Mouse (Mus musculus) hindbrain, embryonic 15.5 days (tissue): ENCODE measurements at regions not wholly inside any gene's neighbourhood (a gene's known extent, or its start where the extent isn't known, plus 50 kb on each side); places are given as distances from the start of the nearest gene placed in this dataset.

Source experiments
- ATAC-seq: fragments of 200-750 bp; cut with Nextera tagmentation; 2 replicates; pipeline ENCODE4 v1.8.0; 2017; ENCODE audit warnings: low read depth, moderate number of reproducible peaks, moderate TSS enrichment; ENCODE audit not compliant: low FRiP score
- H3K27ac ChIP-seq: fragments of 300-500 bp; sonication (generic); replicated peaks from 2 replicates; pipeline ENCODE4 v1.5.1; 2015; ENCODE audit warnings: mild to moderate bottlenecking, inconsistent platforms
- H3K27me3 ChIP-seq: fragments of 300-500 bp; sonication (generic); 2 replicates; pipeline ENCODE4 v1.6.1; 2015; ENCODE audit warnings: control low read depth, inconsistent platforms
- H3K36me3 ChIP-seq: fragments of 300-500 bp; sonication (generic); 2 replicates; pipeline ENCODE4 v1.6.1; 2015; ENCODE audit warnings: control low read depth, inconsistent platforms
- H3K4me1 ChIP-seq: fragments of 300-500 bp; sonication (generic); replicated peaks from 2 replicates; pipeline ENCODE4 v1.6.1; 2015; ENCODE audit warnings: control low read depth, inconsistent platforms
- H3K4me2 ChIP-seq: fragments of 300-500 bp; sonication (generic); 2 replicates; pipeline ENCODE4 v1.6.1; 2015; ENCODE audit warnings: moderate library complexity, mild to moderate bottlenecking, inconsistent platforms
- H3K4me3 ChIP-seq: fragments of 300-500 bp; sonication (generic); 2 replicates; pipeline ENCODE4 v1.5.1; 2015; ENCODE audit warnings: mild to moderate bottlenecking, inconsistent platforms
- H3K9ac ChIP-seq: fragments of 300-500 bp; sonication (generic); 2 replicates; pipeline ENCODE4 v1.6.1; 2015; ENCODE audit warnings: inconsistent platforms
- H3K9me3 ChIP-seq: fragments of 300-500 bp; sonication (generic); 2 replicates; pipeline ENCODE4 v1.6.1; 2016; ENCODE audit warnings: control low read depth, inconsistent platforms
- WGBS: fragments of 180-500 bp; shearing (Covaris S2); methylation state at CpG from one replicate; pipeline ENCODE4 v1.1.7; 2015; 5-methylcytosine and 5-hydroxymethylcytosine counted together

GRCm38 (mm10) chr14:80377064-80377463 is 393.2 kb downstream of the Olfm4 start:
- 63% methylated on average over 1 of the region's 1 CpGs for WGBS
- Histone ChIP-seq H3K27me3 (no peaks in the 10 kb centered on the region), H3K9me3 (no peaks in the 10 kb centered on the region), H3K4me1 (no peaks in the 10 kb centered on the region), H3K4me3 (no peak overlapping the region), H3K4me2 (no peak overlapping the region), H3K9ac (no peak overlapping the region), H3K36me3 (no peaks in the 10 kb centered on the region), H3K27ac (no peak overlapping the region)
- ATAC-seq = no peak

GRCm38 (mm10) chr14:80391418-80391817 is 407.5 kb downstream of the Olfm4 start:
- Histone ChIP-seq H3K27ac (no peak overlapping the region), H3K9me3 (no peaks in the 10 kb centered on the region), H3K4me1 (no peaks in the 10 kb centered on the region), H3K27me3 (no peaks in the 10 kb centered on the region), H3K4me2 (no peak overlapping the region), H3K9ac (no peak overlapping the region), H3K36me3 (no peaks in the 10 kb centered on the region), H3K4me3 (no peak overlapping the region)
- WGBS = 59% methylated on average over 2 of the region's 2 CpGs
- ATAC-seq = no peak

GRCm38 (mm10) chr14:80408317-80408716 is 424.4 kb downstream of the Olfm4 start:
- Histone ChIP-seq H3K27ac (no peak overlapping the region), H3K4me2 (no peak overlapping the region), H3K4me3 (no peak overlapping the region), H3K27me3 (no peaks in the 10 kb centered on the region), H3K9ac (no peak overlapping the region), H3K9me3 (no peaks in the 10 kb centered on the region), H3K36me3 (no peaks in the 10 kb centered on the region), H3K4me1 (no peaks in the 10 kb centered on the region)
- 91% methylated on average over 2 of the region's 2 CpGs for WGBS
- ATAC-seq = no peak

GRCm38 (mm10) chr14:80418810-80419325 is 435.0 kb downstream of the Olfm4 start:
- H3K4me2 ChIP-seq = no peak overlapping the region
- ATAC-seq = no peak
- no peaks in the 10 kb centered on the region for H3K9me3 ChIP-seq
- no peaks in the 10 kb centered on the region for H3K27me3 ChIP-seq
- no peak overlapping the region for H3K27ac ChIP-seq
- WGBS = 83% methylated on average over 3 of the region's 3 CpGs
- H3K9ac ChIP-seq = no peak overlapping the region
- no peaks in the 10 kb centered on the region for H3K4me1 ChIP-seq
- no peaks in the 10 kb centered on the region for H3K36me3 ChIP-seq
- H3K4me3 ChIP-seq = no peak overlapping the region

- Histone ChIP-seq H3K27me3 (no peaks in the 10 kb centered on the region), H3K27ac (no peak overlapping the region), H3K9ac (no peak overlapping the region), H3K4me3 (no peak overlapping the region), H3K4me2 (no peak overlapping the region), H3K4me1 (no peaks in the 10 kb centered on the region), H3K9me3 (no peaks in the 10 kb centered on the region), H3K36me3 (no peaks in the 10 kb centered on the region)
- ATAC-seq = no peak
Observed at GRCm38 (mm10) chr14:80443820-80444219, 459.9 kb downstream of the Olfm4 start.

- WGBS = 58% methylated on average over 1 of the region's 1 CpGs
- Histone ChIP-seq H3K4me2 (no peak overlapping the region), H3K27me3 (no peaks in the 10 kb centered on the region), H3K4me3 (no peak overlapping the region), H3K36me3 (no peaks in the 10 kb centered on the region), H3K27ac (no peak overlapping the region), H3K9ac (no peak overlapping the region), H3K4me1 (no peaks in the 10 kb centered on the region), H3K9me3 (no peaks in the 10 kb centered on the region)
- ATAC-seq = no peak
Observed at GRCm38 (mm10) chr14:80471470-80471869, 487.6 kb downstream of the Olfm4 start.

- ATAC-seq = no peak
- no peaks in the 10 kb centered on the region for H3K4me1 ChIP-seq
- no peak overlapping the region for H3K27ac ChIP-seq
- H3K4me2 ChIP-seq = no peak overlapping the region
- no peak overlapping the region for H3K9ac ChIP-seq
- no peaks in the 10 kb centered on the region for H3K9me3 ChIP-seq
- no peak overlapping the region for H3K4me3 ChIP-seq
- H3K36me3 ChIP-seq = no peaks in the 10 kb centered on the region
- no peaks in the 10 kb centered on the region for H3K27me3 ChIP-seq
Observed at GRCm38 (mm10) chr14:80479918-80480317, 496.0 kb downstream of the Olfm4 start.

GRCm38 (mm10) chr14:80482771-80483170 is 498.9 kb downstream of the Olfm4 start:
- no peak for ATAC-seq
- H3K36me3 ChIP-seq = no peaks in the 10 kb centered on the region
- H3K9ac ChIP-seq = no peak overlapping the region
- no peak overlapping the region for H3K4me3 ChIP-seq
- no peaks in the 10 kb centered on the region for H3K27me3 ChIP-seq
- no peak overlapping the region for H3K27ac ChIP-seq
- 0 out of 2 replicates have a peak, but pooled peaks cover 8% of the 10 kb centered on the region for H3K4me1 ChIP-seq
- no peaks in the 10 kb centered on the region for H3K9me3 ChIP-seq
- WGBS = 68% methylated on average over 3 of the region's 3 CpGs
- H3K4me2 ChIP-seq = no peak overlapping the region

- Histone ChIP-seq H3K9ac (no peak overlapping the region), H3K9me3 (no peaks in the 10 kb centered on the region), H3K27ac (no peak overlapping the region), H3K36me3 (no peaks in the 10 kb centered on the region), H3K4me3 (no peak overlapping the region), H3K27me3 (no peaks in the 10 kb centered on the region), H3K4me2 (no peak overlapping the region), H3K4me1 (0 out of 2 replicates have a peak, but pooled peaks cover 8% of the 10 kb centered on the region)
- ATAC-seq = no peak
Observed at GRCm38 (mm10) chr14:80484256-80484655, 500.4 kb downstream of the Olfm4 start.

- no peak overlapping the region for H3K9ac ChIP-seq
- no peaks in the 10 kb centered on the region for H3K27me3 ChIP-seq
- no peak overlapping the region for H3K4me3 ChIP-seq
- H3K36me3 ChIP-seq = no peaks in the 10 kb centered on the region
- no peak overlapping the region for H3K27ac ChIP-seq
- 0 out of 2 replicates have a peak, but pooled peaks cover 8% of the 10 kb centered on the region for H3K4me1 ChIP-seq
- ATAC-seq = no peak
- no peak overlapping the region for H3K4me2 ChIP-seq
- no peaks in the 10 kb centered on the region for H3K9me3 ChIP-seq
Observed at GRCm38 (mm10) chr14:80485149-80485548, 501.3 kb downstream of the Olfm4 start.

GRCm38 (mm10) chr14:80486605-80487004 is 502.7 kb downstream of the Olfm4 start:
- Histone ChIP-seq H3K27ac (no peak overlapping the region), H3K9me3 (no peaks in the 10 kb centered on the region), H3K4me1 (0 out of 2 replicates have a peak, but pooled peaks cover 8% of the 10 kb centered on the region), H3K4me3 (no peak overlapping the region), H3K27me3 (no peaks in the 10 kb centered on the region), H3K36me3 (no peaks in the 10 kb centered on the region), H3K9ac (no peak overlapping the region), H3K4me2 (no peak overlapping the region)
- ATAC-seq = no peak
- WGBS = 66% methylated on average over 6 of the region's 6 CpGs

GRCm38 (mm10) chr14:80492043-80492900 is 508.4 kb downstream of the Olfm4 start:
- ATAC-seq = no peak
- Histone ChIP-seq H3K4me1 (no peaks in the 10 kb centered on the region), H3K27me3 (no peaks in the 10 kb centered on the region), H3K9me3 (no peaks in the 10 kb centered on the region), H3K4me2 (no peak overlapping the region), H3K9ac (no peak overlapping the region), H3K36me3 (no peaks in the 10 kb centered on the region), H3K4me3 (no peak overlapping the region), H3K27ac (no peak overlapping the region)
- WGBS = 18% methylated on average over 10 of the region's 10 CpGs

- no peak overlapping the region for H3K9ac ChIP-seq
- H3K36me3 ChIP-seq = no peaks in the 10 kb centered on the region
- WGBS = 50% methylated on average over 4 of the region's 4 CpGs
- no peak overlapping the region for H3K4me2 ChIP-seq
- H3K27me3 ChIP-seq = no peaks in the 10 kb centered on the region
- no peak overlapping the region for H3K27ac ChIP-seq
- H3K9me3 ChIP-seq = no peaks in the 10 kb centered on the region
- H3K4me1 ChIP-seq = no peaks in the 10 kb centered on the region
- no peak for ATAC-seq
- H3K4me3 ChIP-seq = no peak overlapping the region
Observed at GRCm38 (mm10) chr14:80492901-80493279, 509.0 kb downstream of the Olfm4 start.
